Comparison of ENCODE assay signal across 9 mouse cellular contexts in genomic region chr19:60611525-60612215, GRCm38 (mm10). TPM values are rescaled to one million over a fixed set of nuclear protein-coding genes. Genes with fewer than 3 reads are reported as not detected.
DNase-seq lines count a peak whose midpoint lies in the region; ATAC-seq and TF ChIP-seq lines count a peak whose summit lies in the region.
"Had no signal": no experiment of that assay in that cellular context is flagged by ENCODE, and none has a peak within 500 bp of the region (broad histone marks: within the 10 kb centered on the region; RNA-seq: fewer than 3 reads in every experiment).

No protein-coding gene starts in this region.

- no peak for ATAC-seq in stomach, postnatal 0 days (ENCODE audit: low FRiP score, low TSS enrichment)

- no peaks in the 10 kb centered on the region for H3K9me3 ChIP-seq in stomach, postnatal 0 days (ENCODE audit: control insufficient read depth, low read length)
- H3K9me3 ChIP-seq: neural tube, embryonic 12.5 days had no signal

- no peaks in the 10 kb centered on the region for H3K36me3 ChIP-seq in stomach, postnatal 0 days (ENCODE audit: control insufficient read depth, insufficient read depth, low read length)
- H3K36me3 ChIP-seq: neural tube, embryonic 12.5 days had no signal

- 37% methylated on average over 12 of the region's 12 CpGs for WGBS in stomach, postnatal 0 days

- TF ChIP-seq EP300 in stomach, postnatal 0 days (optimal IDR thresholded peaks at IDR 0.05), result no peak

- no peaks in the 10 kb centered on the region for H3K27me3 ChIP-seq in stomach, postnatal 0 days (ENCODE audit: control insufficient read depth, insufficient read depth, low read length)
- H3K27me3 ChIP-seq: neural tube, embryonic 12.5 days had no signal

- TF ChIP-seq CTCF in stomach, postnatal 0 days (IDR thresholded peaks at IDR 0.05; ENCODE audit: low read depth), result peak; percentile 66

- H3K4me3 ChIP-seq in stomach, postnatal 0 days (ENCODE audit: low read depth, low read length), result no peak overlapping the region
- H3K4me3 ChIP-seq: neural tube, embryonic 12.5 days had no signal

- H3K4me1 ChIP-seq in stomach, postnatal 0 days (replicated peaks; ENCODE audit: control insufficient read depth, insufficient read depth), result no peaks in the 10 kb centered on the region
- H3K4me1 ChIP-seq: neural tube, embryonic 12.5 days had no signal

- DNase-seq in cerebellum, postnatal 14 days, result peak; percentile 52 to 62
- DNase-seq in cerebellum, adult 11-12 months, result no peak
- DNase-seq in left cerebral cortex, postnatal 4 days, result peak; percentile 44
- no peak for DNase-seq in left cerebral cortex, adult 11 months (ENCODE audit: low spot score)
- peak; percentile 27 for DNase-seq in adipocyte (ENCODE audit: low spot score)
- peak; percentile 14 to 62 for DNase-seq in kidney, postnatal 36 days
- peak; percentile 49 for DNase-seq in stomach, postnatal 0 days (ENCODE audit: low spot score)
- DNase-seq in ovary, postnatal 14 days (ENCODE audit: low spot score), result no peak

- H3K27ac ChIP-seq in stomach, postnatal 0 days (replicated peaks), result no peak overlapping the region
- H3K27ac ChIP-seq: neural tube, embryonic 12.5 days had no signal

- no peak overlapping the region for H3K9ac ChIP-seq in stomach, postnatal 0 days (ENCODE audit: low read length)
- H3K9ac ChIP-seq: neural tube, embryonic 12.5 days had no signal

- intact Hi-C loops in left cerebral cortex, postnatal 4 days (cut with DNase I), result no loop called here

- no peak overlapping the region for H3K4me2 ChIP-seq in stomach, postnatal 0 days (replicated peaks; ENCODE audit: low read depth)
- H3K4me2 ChIP-seq: neural tube, embryonic 12.5 days had no signal

RNA-seq across cellular contexts. Expression of gene Cacul1, which starts 30.8 kb away (rescaled TPM):
- total RNA-seq in left cerebral cortex, postnatal 4 days (2021), result 10 to 100 TPM; 44.1 to 49.1 TPM
- 10.9 and 11.0 TPM in 2 replicates for polyA plus RNA-seq in stomach, postnatal 0 days (2015; fragmentation: Nextera tagmentation; extraction: Ambion mirVana)

Comparison
In these comparisons a context has a peak if more than half of its experiments do, and no peak if none do; other contexts are left out.
1. DNase-seq: peak in cerebellum, postnatal 14 days (2 of 2), left cerebral cortex, postnatal 4 days (single experiment), adipocyte (single experiment), kidney, postnatal 36 days (2 of 2) and stomach, postnatal 0 days (single experiment); none in cerebellum, adult 11-12 months (single experiment), left cerebral cortex, adult 11 months (single experiment) and ovary, postnatal 14 days (single experiment).